Mouse (Mus musculus) T-helper 2 cell (primary cell): ENCODE measurements around the gene Ube2b.

Experiments used
- in situ Hi-C: fragments of 300-600 bp; cut with MboI, MseI; formaldehyde crosslinking; loops from one replicate; pipeline ENCODE4 v1.15.1; 2025; ENCODE audit warnings: high pct_unique_total_duplicates

Gene Ube2b

DNA sequence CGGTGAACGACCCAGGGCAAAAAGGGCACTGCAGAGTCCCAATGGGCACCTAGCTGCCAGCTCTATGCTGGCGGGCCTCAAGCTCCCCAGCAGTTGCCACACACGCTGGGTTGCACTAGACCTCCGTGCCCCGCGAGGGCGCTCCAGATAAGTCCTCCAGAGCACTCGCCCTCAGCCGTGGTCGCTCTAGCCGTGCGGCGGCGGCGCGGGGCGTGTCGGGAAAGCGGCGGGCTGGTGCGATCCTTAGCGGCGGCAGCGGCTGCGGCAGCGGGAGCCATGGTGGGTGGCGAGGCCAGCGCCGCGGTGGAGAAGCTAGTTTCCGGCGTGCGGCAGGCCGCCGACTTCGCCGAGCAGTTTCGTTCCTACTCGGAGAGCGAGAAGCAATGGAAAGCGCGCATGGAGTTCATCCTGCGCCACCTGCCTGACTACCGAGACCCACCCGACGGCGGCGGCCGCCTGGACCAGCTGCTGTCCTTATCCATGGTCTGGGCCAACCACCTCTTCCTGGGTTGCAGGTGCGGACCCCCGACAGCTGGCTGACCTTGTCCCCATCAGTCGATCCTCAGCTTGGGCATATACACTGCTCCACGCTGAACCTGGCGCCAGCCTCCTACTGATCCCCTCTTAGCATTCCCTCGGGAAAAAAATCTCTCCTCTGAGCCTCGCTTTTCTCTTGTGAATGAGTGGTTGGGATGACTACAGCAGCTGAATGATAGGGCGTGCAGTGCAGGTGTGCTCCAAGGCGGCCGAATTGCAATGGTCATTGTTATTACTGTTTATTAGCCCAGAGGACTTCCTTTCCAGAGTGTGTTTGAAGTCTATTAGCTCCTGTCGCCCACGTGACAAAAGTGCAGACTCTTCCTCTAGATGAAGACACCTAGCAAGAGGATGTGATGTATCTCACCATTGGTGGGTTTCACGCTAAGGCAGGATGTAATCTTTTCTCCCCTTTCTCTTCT lies 32.8 kb downstream of the Ube2b start, which contains the start of gene Cdkn2aipnl:
Gene Cdkn2aipnl, plus strand, starts transcription at position 219 of the 959 bp plus-strand sequence.
- in situ Hi-C loops, result loop anchor here (5.0 kb wide), 1 partner anchor 115 kb away; no protein-coding TSS in a partner anchor

DNA sequence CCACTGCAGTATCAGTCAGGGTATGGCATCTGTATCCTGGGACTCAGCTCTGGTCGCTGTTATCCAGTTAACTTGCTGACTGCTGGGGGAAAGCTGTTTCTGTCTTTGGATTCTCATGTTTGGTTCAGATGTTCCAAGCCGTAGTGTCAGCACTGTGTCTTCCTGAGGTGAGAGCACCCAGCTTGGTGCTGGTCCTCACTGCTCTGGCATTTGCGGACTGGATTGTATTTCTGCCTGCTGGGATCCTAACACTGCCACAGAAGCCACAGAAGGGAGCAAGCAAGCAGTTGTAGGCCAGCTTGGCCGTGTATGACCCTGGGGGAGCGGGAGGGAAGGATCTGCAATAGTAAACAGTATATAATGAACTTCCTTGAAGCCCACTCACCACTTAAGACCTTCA lies 33.9 kb downstream of the Ube2b start:
- in situ Hi-C loops, result loop anchor here (5.0 kb wide), 1 partner anchor 114 kb away; no protein-coding TSS in a partner anchor

DNA sequence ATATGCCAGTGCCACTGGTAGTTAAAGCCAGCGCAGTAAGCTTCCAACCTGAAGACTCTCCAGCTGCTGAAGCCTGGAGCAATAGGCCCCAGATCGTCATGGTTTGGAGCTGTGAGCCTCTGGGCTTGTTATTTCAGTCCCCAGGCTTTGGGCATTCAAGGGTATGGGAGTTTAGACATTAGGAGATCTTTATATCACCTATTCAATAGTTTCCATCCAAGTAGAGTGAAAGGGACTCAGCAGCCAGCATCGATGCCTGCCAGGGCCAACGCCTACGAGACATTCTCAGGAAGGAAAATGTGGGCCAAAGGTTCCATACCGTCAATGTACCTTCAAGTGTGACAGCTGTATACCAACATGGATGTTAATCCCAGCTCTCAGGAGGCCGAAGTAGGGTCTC lies 38.3 kb downstream of the Ube2b start:
- in situ Hi-C loops, result no loop called here

DNA sequence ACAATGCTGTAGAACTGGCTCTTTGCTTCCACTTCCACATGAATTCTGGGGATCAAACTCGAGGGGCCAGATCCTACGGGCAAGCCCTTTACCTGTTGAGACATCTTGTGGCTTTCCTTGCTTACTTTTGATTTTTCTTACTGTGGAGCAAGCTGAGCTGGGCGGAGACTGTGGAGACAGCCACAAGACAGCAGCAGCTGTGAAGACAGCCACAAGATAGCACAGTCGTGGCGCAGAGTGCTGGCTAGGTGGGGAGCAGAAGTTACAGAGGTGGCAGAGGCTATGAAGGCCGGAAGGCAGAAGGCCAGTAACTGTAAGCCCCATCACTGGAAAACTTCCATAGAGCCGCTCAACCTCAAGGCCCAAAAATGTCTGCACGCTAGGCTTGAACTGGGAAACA lies 38.8 kb downstream of the Ube2b start:
- in situ Hi-C loops, result no loop called here

DNA sequence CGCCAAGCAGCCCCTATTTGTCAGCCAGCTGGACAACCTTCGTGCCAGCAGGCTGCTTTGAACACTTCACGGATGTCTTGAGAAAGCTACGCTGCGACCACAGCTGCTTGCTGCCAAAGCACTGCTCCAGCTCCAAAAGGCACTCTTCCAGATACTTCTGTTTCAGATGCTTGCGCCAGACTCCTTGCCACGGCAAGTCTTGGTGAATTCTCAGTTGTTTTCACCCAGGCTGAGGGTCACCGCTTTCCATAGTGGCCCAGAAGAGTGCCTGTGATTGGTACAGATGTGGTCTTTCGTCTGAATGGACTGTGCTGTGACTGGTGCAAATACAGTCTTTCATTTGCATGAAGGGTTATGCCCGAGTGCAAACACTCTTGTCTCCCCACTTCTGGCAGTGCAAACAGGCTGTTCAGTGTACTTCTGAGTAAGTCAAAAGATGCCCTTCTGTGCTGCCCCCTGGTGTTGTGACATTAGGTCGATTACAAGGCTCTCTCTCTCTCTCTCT lies 39.5 kb downstream of the Ube2b start:
- in situ Hi-C loops, result no loop called here

DNA sequence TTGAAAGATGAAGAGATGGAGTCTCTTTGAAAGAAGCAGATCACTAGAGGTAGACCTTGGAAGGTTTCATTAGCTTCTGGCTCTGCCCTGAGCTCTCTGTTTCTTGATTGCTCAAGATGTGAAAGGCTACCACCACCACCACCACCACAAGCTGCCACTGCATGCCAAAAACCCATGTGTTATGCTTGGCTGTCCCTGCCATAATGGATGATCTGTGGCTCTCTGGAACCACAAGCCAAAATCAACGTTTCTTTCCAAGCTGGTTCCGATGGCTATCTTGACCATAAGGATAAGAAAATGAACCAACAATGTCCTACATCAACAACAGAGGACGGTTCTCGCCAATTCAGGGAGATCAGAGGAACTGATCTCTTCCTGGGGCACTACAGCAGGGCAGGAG lies 40.5 kb downstream of the Ube2b start:
- in situ Hi-C loops, result no loop called here

DNA sequence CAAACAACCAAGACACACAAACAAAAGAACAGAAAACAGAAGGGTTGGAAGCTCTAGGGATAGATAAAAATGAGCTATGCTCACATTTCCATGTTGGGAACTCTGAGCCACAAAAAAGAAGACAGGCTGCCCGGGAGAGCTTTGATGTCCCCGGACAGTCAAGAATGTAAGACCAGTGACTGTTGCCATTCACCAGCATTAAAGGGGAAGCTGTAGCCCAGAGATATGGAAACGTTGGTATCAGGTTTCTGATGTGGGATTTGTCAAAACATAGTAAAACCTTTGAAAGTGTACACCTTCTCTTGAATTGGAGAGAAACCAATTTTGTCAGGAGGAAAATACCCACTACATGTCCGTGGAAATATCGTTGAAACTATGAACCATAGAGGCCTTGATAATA lies 41.1 kb downstream of the Ube2b start:
- in situ Hi-C loops, result no loop called here

DNA sequence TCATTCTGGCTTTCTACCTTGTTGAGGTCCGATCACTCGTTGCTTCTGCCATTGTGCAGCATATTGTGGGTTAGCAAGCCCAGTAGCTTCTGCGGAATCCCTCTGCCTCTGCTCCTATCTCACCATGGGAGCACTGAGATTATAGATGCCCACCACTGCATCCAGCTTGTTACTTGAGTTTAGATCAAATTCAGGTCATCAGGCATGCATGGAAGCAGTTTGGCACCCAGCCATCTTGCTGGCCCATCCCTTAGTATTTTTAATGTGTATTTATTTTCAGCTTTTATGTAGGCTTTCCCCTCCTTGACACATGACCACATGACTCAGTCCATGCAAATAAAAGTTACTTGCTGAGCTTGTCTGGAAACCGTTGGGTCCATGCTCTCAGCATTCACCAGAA lies 42.8 kb downstream of the Ube2b start:
- in situ Hi-C loops, result no loop called here

DNA sequence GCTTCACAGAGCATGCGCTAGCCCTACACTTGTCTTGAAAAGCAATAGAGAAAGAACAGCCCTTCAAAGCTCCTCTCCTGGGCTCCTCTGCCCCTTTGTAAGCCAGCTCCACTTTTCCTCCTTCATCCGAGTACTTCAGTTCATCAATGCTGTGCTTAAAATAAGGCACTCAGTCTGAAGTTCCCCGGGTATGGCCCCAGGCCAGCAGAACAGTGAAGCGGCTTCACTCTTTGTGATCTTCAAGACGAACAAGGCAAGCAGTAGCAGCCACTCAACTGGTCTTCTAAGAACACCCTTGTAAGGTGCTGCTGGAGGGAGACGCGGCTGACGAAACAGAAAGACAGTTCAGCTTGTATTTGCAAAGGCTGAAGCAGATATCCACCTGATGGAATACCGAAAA lies 44.5 kb downstream of the Ube2b start:
- in situ Hi-C loops, result no loop called here

DNA sequence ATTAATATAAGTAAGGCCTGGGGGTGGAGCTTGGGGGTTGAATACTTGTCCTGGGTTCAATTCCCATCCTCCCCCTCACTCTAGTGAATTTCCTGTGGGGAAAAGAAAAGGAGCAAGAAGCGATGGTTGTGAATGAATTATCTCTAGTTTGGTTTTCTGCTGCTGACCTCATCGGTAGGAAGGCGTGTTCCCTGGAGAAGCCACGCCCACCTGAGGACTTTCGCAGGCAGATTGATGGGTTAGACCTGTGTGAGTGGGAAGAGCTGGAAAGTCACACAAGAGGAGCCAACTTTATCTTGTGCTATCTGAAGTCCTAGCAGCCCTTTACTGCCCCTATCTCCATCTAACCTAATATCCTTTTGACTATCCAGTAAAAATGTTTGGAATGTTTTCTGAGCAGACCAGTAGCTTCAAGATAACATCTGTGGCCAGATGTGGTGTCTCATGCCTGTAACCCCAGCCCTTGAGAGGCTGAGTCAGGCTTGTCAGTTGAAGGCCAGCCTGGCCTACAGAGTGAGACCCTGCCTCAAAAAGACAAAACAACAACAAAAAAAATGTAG lies 48.6 kb downstream of the Ube2b start:
- in situ Hi-C loops, result no loop called here

DNA sequence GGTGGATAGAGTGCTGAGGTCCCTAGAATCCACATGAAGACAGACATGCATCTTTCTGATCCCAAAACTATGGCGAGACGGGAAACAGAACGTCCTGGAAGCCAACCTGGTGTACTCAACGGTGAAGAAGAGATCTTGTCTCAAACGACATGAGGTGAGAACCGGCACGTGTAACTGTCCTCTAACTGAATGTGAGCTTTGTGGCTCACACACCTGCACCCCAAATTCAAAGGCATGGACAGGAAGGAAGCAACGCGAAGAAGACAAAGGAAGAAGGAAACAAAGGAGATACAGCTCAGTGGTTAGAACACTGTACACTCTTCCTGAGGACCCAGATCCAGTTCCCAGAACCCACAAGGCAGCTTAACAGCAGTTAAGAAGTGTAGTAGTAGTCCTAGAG lies 50.6 kb downstream of the Ube2b start:
- in situ Hi-C loops, result no loop called here

DNA sequence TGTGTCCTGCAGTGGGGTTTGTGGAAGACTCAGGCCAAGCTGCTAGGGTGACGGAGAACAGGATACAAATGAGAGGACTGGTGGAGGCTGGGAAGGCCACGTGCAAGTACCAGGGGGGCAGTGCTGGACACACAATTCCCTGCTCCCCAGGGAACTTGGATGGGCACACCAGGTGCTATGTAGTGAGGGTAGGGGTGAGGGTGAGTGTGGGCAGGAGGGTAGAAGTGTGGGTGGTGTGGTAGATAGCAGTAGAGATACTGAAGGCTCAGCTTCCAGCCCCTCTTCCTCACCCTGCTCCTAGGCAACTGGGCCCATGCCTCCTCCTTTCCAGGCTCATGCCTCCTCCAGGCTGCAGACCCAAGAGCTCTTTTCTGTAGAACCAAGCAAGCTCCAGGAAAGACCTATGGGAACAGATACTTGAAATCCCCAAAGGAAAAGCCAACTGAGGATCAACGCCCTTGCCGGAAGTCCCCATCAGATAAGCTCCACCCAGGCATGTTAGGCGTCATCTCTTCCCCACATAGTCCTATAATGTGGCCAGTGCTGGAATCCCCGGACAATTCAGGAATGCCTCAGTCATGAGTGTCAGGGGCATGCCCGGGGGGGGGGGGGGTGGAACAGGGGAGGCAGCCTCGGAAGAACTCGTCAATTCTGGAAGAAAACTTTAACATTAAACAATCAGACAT lies 51.3 kb downstream of the Ube2b start:
- in situ Hi-C loops, result no loop called here

DNA sequence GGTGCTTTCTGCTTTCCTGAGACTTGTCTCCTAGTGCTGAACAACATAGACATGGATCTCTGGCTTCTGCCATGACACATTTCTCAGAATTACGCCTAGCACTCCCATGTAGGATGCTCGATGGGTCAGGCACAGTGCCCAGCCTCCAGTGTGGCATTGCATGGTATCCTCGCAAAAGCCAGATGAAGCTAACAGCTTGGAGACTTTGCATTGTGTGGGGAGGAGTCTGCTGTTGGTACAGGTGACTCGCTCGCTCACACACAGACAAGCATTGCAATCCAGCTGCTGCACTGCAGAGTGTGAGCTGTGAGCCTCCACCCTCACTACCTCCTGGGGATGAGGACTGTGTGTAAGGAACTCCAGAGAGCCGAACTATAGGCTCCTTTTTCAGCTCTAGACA lies 54.4 kb downstream of the Ube2b start:
- in situ Hi-C loops, result no loop called here

DNA sequence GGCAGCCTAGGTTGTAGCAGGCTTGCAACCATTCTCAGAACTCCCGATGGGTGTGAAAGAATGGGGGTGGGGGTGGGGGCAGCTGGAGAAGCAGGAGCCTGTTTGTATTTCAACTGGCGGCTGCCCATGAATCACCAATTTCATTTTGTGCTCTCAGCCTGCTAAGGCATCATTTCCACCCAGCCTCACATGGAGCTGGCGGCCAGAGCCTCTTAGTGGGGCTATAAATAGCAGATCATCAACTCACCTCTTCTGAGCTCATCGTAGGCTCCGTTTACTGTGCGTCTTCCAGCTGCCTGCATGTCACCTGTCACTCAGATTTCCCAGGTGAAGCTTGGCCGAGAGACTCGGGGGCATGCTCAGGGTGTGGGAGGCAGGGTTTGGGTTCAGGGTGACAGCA lies 55.0 kb downstream of the Ube2b start:
- in situ Hi-C loops, result no loop called here

DNA sequence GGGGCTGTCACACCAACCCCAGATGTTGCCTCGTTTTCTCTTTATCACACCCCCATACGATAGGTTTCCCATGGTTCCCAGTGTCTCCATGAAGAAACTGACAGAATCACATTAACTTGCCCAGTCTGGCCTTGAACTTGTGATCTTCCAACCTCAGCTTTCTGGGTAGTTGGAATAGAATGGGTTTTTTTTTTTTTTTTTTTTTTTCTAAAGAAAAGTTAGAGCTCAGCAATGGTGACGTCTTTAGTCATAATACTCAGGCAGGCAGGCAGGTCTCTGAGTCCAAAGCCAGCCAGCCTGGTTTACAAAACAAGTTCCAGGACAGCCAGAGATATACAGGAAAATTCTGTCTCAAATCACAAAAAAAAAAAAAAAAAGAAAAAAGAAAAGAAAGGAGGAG lies 56.3 kb downstream of the Ube2b start:
- in situ Hi-C loops, result no loop called here

DNA sequence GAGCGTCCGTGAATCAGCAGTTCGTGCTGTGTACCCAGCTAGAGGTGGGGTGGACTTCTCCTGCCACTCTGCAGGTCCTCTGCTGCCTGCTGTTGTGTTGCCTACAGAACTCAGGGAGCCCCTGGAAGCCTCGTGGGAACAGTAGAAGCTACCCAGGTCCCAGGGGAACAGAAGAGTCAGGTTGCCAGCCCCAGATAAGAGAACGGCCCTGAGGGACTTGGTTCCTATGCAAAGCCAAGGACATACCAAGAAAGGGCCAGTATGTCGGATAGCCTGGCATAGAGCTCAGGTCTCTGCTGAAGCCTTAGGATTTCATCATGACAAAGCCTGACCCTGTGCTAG lies 57.1 kb downstream of the Ube2b start:
- in situ Hi-C loops, result no loop called here

DNA sequence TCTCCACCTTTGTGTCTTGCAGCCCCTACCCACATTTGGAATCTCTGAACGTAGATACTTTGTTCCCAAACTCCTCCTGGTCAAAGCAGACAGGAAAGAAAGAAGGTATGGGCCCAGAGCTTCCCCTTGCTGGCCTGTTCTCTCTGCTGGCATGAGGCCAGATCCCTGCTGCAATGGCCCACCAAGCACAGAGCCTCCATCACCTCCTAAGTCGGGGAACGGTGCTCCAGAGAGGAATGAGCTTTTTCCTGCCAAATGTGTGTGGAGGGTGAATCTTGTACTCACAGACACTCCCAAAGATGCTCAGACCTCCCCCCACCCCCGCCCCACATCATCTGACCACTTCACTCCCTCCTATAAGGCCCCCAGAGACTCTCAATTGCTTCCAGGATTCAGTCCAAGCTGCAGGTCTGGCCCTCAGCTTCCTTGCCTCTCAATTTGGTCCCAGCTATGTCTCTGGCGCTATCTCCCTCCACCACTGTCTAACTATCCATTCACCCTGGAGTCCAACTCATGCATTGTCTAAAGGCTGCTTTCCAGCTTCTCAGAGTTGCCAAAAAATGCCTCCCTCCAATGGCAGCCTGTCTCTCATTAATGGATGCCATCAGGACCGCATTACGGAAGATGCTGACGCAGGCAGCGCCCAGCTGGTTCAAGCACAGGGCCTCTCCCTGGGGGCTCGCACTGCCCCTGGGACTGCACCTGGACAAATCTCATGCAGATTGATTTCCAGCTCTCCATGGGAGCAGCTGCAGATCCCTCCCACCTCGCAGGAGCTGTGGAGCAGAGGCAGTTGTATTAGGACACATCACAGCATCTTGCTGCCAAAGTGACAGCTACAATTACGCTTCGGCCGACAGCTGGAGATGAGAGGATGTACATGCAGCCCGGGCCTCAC lies 57.7 kb downstream of the Ube2b start:
- in situ Hi-C loops, result no loop called here

DNA sequence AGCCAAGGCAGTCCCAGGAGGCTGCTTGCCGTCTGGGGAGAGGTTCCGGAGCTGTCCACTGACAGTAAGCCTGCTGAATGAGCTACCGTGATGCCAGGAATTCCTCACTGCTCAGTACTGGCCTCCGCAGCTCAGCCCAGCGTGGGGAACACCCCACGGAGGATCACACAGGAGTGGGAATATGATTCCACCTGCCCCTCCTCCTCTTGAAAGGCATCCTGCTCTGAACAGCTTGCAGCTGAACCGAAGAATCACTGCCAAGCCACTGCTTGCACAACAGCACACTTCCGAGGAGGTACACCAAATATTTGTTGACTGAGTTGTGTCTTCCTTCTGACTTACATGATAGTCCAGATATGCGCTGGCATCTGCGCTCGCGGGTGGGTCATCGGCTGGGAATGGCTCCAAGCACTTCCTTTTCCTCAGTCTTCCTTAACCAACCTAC lies 60.0 kb downstream of the Ube2b start:
- in situ Hi-C loops, result no loop called here

DNA sequence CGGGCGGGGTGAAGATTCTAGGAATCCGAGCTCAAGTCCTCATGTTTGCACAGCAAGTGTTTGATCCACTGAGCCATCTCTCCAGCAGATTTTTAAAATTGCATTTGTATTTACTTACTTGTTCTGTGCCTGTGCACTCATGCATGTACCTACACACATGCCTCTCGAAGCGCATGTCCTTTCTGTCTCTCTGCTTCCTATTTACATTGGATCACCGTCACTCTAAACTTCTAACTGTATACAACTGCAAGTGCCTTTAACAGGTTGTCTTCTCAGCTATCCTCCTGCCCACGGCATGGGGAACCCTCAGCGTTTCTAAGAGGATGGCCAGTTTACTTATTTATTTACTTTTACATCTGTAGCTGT lies 61.0 kb downstream of the Ube2b start:
- in situ Hi-C loops, result no loop called here

DNA sequence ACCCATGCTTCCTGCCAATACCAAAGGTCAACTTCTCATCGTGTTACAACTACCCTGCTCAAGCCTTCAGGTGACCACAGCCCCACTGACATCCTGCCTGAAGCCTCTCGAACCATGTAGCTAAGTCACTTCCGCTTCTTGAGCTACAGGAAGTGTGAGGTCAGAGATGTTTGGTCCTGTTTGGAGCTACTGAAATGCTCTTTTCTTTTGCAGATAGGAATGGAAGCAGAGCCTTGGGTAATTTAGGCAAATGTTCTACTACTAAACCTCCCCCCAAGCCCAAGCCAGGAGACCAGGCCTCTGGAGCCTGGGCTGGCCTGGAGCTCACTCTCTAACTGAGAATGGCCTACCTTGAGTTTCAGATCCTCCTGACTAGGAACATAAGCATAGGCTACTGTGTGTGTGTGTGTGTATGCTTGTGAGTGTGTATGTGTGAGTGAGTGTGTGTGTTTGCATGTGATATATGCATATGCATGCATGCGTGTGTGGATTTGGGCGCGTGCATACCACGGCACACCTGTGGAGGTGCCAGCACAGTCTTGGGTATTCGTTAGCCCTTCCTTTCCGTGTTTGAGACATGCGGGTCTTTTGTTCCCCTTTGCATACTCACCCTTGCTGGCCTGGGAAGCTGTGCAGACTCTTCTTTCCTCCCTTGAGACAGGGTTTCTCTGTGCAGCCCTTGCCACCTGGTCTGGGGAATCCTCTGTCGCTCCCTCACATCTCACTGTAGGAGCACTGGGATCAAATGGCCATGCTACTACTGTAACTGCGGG lies 61.6 kb downstream of the Ube2b start:
- in situ Hi-C loops, result no loop called here

DNA sequence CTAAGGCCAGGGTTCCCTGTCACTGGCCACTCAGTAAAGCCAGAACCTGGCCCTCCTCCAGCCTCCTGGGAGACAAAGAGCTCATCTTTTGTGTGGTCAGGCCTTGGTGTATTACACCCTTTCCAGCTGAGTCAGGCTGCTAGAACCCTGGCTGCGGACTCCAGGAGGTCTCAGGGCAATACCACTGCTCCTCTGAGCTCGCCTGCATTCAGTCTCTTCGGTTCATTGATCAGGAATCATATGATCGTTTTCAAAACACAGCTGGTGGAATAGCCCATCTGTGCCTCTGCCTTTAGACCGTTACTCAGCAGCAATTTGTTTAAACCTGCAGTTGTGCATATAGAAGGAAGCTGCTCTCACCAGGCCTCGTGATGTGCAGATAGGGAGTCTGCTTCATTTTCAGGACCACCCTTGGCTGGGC lies 63.2 kb downstream of the Ube2b start:
- in situ Hi-C loops, result no loop called here
